Mouse (Mus musculus): Measurements from ENCODE around the gene Sumf2.

DNA sequence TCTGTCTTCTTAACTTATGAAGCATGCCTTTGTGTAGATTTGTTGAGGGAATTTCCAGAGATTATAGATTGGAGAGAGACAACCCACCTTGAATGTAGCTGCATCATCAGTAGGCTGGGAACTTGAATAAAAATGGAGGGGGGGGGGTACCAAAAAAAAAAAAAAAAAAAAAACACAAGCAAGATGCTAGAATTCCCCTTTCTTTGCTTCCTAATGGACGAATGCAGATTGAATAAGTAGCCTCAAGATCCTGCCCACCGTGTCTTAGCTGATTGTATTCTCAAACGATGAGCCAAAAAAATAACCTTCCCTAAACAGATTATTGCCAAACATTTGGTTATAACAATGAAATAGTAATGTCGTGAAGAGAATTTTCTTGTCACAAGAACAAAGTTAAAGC lies 61.0 kb downstream of the Sumf2 start:
- TF ChIP-seq POLR2A (IDR thresholded peaks at IDR 0.05; ENCODE audit: extremely low read depth, insufficient read depth, low read length) (no peak), CTCF (IDR thresholded peaks at IDR 0.05; ENCODE audit: extremely low read depth, insufficient read depth, low read length) (no peak)

All from cortical plate, adult 2 months (tissue).